Mouse (Mus musculus) lung, embryonic 14.5 days (tissue): ENCODE data around the gene Aldh6a1. TPM values are rescaled to one million over a fixed set of nuclear protein-coding genes. Genes with fewer than 3 reads are reported as not detected.

Source experiments
- ATAC-seq: fragments of 200-750 bp; cut with Nextera tagmentation; 2 replicates; pipeline ENCODE4 v1.8.0; 2017; ENCODE audit warnings: mild to moderate bottlenecking, moderate TSS enrichment, moderate library complexity; ENCODE audit not compliant: insufficient read depth
- DNase-seq: peaks from one replicate; pipeline ENCODE4 v3.0.0-alpha.2; 2015
- H3K27ac ChIP-seq: fragments of 300-500 bp; sonication (generic); 2 replicates; pipeline ENCODE4 v1.5.1; 2014; ENCODE audit warnings: low read depth, mild to moderate bottlenecking, moderate library complexity
- H3K27me3 ChIP-seq: fragments of 300-500 bp; sonication (generic); 2 replicates; pipeline ENCODE4 v1.6.1; 2014; ENCODE audit warnings: low read length, control low read depth; ENCODE audit not compliant: insufficient read depth
- H3K36me3 ChIP-seq: fragments of 300-500 bp; sonication (generic); 2 replicates; pipeline ENCODE4 v1.6.1; 2014; ENCODE audit warnings: control low read depth; ENCODE audit not compliant: insufficient read depth
- H3K4me1 ChIP-seq: fragments of 300-500 bp; sonication (generic); 2 replicates; pipeline ENCODE4 v1.6.1; 2014; ENCODE audit warnings: antibody characterized with exemption, control low read depth; ENCODE audit not compliant: insufficient read depth
- H3K4me2 ChIP-seq: fragments of 300-500 bp; sonication (generic); 2 replicates; pipeline ENCODE4 v1.6.1; 2014; ENCODE audit warnings: mild to moderate bottlenecking
- H3K4me3 ChIP-seq: fragments of 300-500 bp; sonication (generic); 2 replicates; pipeline ENCODE4 v1.5.1; 2014; ENCODE audit warnings: low read depth, low read length
- H3K9ac ChIP-seq: fragments of 300-500 bp; sonication (generic); 2 replicates; pipeline ENCODE4 v1.6.1; 2014
- H3K9me3 ChIP-seq: fragments of 300-500 bp; sonication (generic); 2 replicates; pipeline ENCODE4 v1.6.1; 2016; ENCODE audit warnings: low read depth, low read length, control low read depth
- CTCF ChIP-seq: IDR thresholded peaks from 2 replicates; pipeline ENCODE4 v1.5.1; 2016; ENCODE audit warnings: antibody characterized with exemption, low read depth
- WGBS: fragments of 180-500 bp; shearing (Covaris S2); extraction: QIAGEN DNeasy Blood & Tissue Kit; methylation state at CpG from one replicate; pipeline ENCODE4 v1.1.7; 2014; 5-methylcytosine and 5-hydroxymethylcytosine counted together
- polyA plus RNA-seq: library from polyadenylated mRNA; unstranded; fragments of >200 nt; fragmentation: Nextera tagmentation; extraction: Ambion mirVana; gene quantifications from 2 replicates; pipeline ENCODE4 v1.2.1, GENCODE M21; 2014

The Aldh6a1 gene
- polyA plus RNA-seq, 1 experiment from 2014 or later: 32.8 TPM

GRCm38 (mm10) chr12:84393847-84394246, 57.0 kb downstream of the Aldh6a1 start:
- Histone ChIP-seq H3K9ac (no peak overlapping the region), H3K36me3 (0 out of 2 replicates have a peak, but pooled peaks cover 1% of the 10 kb centered on the region), H3K27ac (no peak overlapping the region), H3K27me3 (no peaks in the 10 kb centered on the region), H3K4me3 (no peak overlapping the region), H3K4me1 (no peaks in the 10 kb centered on the region), H3K4me2 (no peak overlapping the region), H3K9me3 (no peaks in the 10 kb centered on the region)
- ATAC-seq (no peak), DNase-seq (no peak)
- TF ChIP-seq CTCF: no peak
- 85% methylated on average over 5 of the region's 5 CpGs for WGBS

- no peak overlapping the region for H3K4me2 ChIP-seq
- H3K4me3 ChIP-seq: no peak overlapping the region
- 0 out of 2 replicates have a peak, but pooled peaks cover 4% of the 10 kb centered on the region for H3K36me3 ChIP-seq
- 93% methylated on average over 4 of the region's 4 CpGs for WGBS
- no peak overlapping the region for H3K27ac ChIP-seq
- no peaks in the 10 kb centered on the region for H3K9me3 ChIP-seq
- H3K27me3 ChIP-seq: no peaks in the 10 kb centered on the region
- ATAC-seq (no peak), DNase-seq (no peak)
- H3K9ac ChIP-seq: no peak overlapping the region
- H3K4me1 ChIP-seq: no peaks in the 10 kb centered on the region
- TF ChIP-seq CTCF: no peak
Observed at GRCm38 (mm10) chr12:84392681-84393080, 58.1 kb downstream of the Aldh6a1 start.

DNA sequence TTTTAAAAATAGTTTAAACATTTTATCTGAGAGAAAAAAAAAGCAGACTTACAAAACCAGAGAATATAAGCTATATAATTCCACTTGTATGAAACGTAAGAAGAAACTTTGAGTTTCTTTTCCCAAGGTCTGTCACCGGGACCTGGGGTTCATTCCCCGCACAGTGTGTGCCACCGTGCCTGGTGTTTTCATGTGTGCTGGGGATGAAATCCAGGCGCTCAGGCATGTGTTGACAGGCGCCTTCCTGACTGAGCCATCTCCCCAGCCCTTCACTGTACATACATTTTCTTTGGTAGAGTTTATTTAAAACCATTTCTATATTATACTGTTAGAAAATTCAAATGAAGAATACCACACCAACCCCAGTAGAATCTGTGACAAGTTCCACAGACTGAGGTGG, 60.5 kb downstream of the Aldh6a1 start:
- Histone ChIP-seq H3K4me3 (no peak overlapping the region), H3K36me3 (0 out of 2 replicates have a peak, but pooled peaks cover 4% of the 10 kb centered on the region), H3K27ac (no peak overlapping the region), H3K4me2 (no peak overlapping the region), H3K27me3 (no peaks in the 10 kb centered on the region), H3K9ac (no peak overlapping the region), H3K9me3 (no peaks in the 10 kb centered on the region), H3K4me1 (no peaks in the 10 kb centered on the region)
- 69% methylated on average over 6 of the region's 6 CpGs for WGBS
- no peak for DNase-seq
- TF ChIP-seq CTCF: no peak
- ATAC-seq: no peak

DNA sequence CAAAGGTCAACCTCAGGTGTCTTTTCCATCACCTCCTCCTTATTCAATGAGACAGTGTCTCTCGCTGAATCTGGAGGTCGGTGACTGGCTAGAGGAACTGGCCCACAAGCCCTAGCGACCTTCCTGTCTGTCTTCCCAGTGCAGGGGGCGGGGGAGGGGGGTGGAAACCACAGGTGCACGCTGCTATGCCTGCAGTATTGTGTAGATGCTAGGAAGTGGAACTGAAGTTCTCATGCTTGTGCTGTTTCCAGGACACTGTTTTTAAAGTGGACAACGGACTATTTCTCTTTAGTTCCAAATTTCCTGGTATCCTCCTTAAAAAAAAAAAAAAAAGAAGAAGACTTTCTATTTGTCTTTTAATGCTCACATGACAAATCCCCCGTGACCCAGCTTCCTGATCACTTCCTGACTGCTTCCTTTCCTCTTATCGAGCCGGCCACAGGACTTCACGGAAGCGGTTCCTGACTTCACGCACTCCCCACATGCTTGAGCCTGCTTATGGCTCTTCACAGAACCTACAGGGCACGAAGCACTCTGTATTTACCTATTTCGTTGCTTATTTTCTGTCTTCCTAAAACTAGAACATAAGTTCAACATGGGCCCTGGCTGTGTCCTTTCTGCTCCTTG, 61.9 kb downstream of the Aldh6a1 start:
- Histone ChIP-seq H3K27ac (no peak overlapping the region), H3K4me2 (no peak overlapping the region), H3K4me3 (no peak overlapping the region), H3K9me3 (no peaks in the 10 kb centered on the region), H3K9ac (no peak overlapping the region), H3K36me3 (0 out of 2 replicates have a peak, but pooled peaks cover 4% of the 10 kb centered on the region), H3K4me1 (0 out of 2 replicates have a peak, but pooled peaks cover 3% of the 10 kb centered on the region), H3K27me3 (no peaks in the 10 kb centered on the region)
- DNase-seq: peak; percentile 5
- ATAC-seq: no peak
- no peak for TF ChIP-seq CTCF
- WGBS: 65% methylated on average over 14 of the region's 14 CpGs

DNA sequence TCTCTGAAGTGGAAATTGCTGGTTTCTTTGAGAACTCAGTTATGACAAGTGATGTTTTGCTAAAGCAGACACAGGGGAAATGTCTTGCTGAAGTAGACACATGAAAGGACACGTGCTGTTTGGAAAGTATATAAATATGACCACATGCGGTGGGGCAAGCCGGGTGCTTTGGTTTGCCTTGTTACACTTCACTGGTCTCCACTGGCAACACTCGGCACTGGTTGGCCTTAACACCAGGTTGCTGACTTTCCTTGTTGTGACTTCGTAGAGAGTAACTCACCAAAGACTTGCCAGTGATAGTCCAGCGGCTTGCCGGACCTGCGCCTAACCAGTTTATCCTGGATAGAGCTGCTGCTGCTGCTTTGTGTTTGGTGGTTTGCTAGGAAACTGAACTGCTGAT, 62.7 kb downstream of the Aldh6a1 start:
- no peak overlapping the region for H3K4me2 ChIP-seq
- WGBS: 84% methylated on average over 8 of the region's 8 CpGs
- no peak overlapping the region for H3K9ac ChIP-seq
- ATAC-seq: no peak
- no peak for TF ChIP-seq CTCF
- H3K9me3 ChIP-seq: no peaks in the 10 kb centered on the region
- no peaks in the 10 kb centered on the region for H3K27me3 ChIP-seq
- H3K27ac ChIP-seq: no peak overlapping the region
- H3K4me1 ChIP-seq: 0 out of 2 replicates have a peak, but pooled peaks cover 3% of the 10 kb centered on the region
- no peak overlapping the region for H3K4me3 ChIP-seq
- DNase-seq: no peak
- 0 out of 2 replicates have a peak, but pooled peaks cover 4% of the 10 kb centered on the region for H3K36me3 ChIP-seq

- Histone ChIP-seq H3K9me3 (no peaks in the 10 kb centered on the region), H3K4me3 (no peak overlapping the region), H3K36me3 (0 out of 2 replicates have a peak, but pooled peaks cover 4% of the 10 kb centered on the region), H3K4me1 (0 out of 2 replicates have a peak, but pooled peaks cover 3% of the 10 kb centered on the region), H3K4me2 (no peak overlapping the region), H3K27ac (peak overlapping the region; percentile 80), H3K9ac (no peak overlapping the region), H3K27me3 (no peaks in the 10 kb centered on the region)
- DNase-seq (no peak), ATAC-seq (no peak)
- no peak for TF ChIP-seq CTCF
- WGBS: 89% methylated on average over 4 of the region's 4 CpGs
Observed at GRCm38 (mm10) chr12:84385408-84385807, 65.4 kb downstream of the Aldh6a1 start.

DNA sequence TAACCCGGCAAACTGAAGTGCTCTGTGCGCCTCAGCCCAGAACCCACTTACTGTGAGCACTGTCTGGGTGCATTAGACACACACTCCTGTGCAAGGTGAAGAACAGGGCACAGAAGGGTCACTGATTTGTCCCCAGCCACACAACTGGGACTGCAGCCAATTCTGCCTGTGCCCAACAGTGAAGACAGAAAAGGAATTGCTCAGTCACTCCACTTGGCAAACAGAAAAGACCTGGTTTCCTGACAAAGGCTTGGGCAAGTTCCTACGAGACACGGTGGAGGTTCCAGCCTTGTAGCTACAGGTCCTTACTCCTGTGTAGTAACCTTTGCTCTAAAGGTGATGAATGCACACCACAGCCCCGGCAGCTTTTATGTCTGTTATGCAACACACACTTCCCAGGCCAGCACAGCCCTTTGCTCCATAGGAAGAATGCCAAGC, 66.1 kb downstream of the Aldh6a1 start:
- Histone ChIP-seq H3K4me2 (no peak overlapping the region), H3K27me3 (no peaks in the 10 kb centered on the region), H3K27ac (peak overlapping the region; percentile 80), H3K36me3 (0 out of 2 replicates have a peak, but pooled peaks cover 4% of the 10 kb centered on the region), H3K4me1 (0 out of 2 replicates have a peak, but pooled peaks cover 3% of the 10 kb centered on the region), H3K9ac (no peak overlapping the region), H3K9me3 (no peaks in the 10 kb centered on the region), H3K4me3 (no peak overlapping the region)
- ATAC-seq (peak; percentile 52), DNase-seq (peak; percentile 68)
- TF ChIP-seq CTCF: no peak
- WGBS: 46% methylated on average over 5 of the region's 5 CpGs
